9 mouse cellular contexts compared by ENCODE assay signal in genomic region chr16:87393813-87394548, GRCm38 (mm10). TPM values are rescaled to one million over a fixed set of nuclear protein-coding genes. Genes with fewer than 3 reads are reported as not detected.
A peak's percentile ranks its signal among the peaks of the same experiment; 100 is the strongest.
DNase-seq lines count a peak whose midpoint lies in the region; ATAC-seq and TF ChIP-seq lines count a peak whose summit lies in the region.
"Had no signal": no experiment of that assay in that cellular context is flagged by ENCODE, and none has a peak within 500 bp of the region (broad histone marks: within the 10 kb centered on the region; RNA-seq: fewer than 3 reads in every experiment).

No protein-coding gene starts in this region.

- no peak for TF ChIP-seq POLR2A in limb, embryonic 14.5 days (IDR thresholded peaks at IDR 0.05; ENCODE audit: borderline replicate concordance, extremely low read depth, insufficient read depth, insufficient read length)

- no peak overlapping the region for H3K4me2 ChIP-seq in heart, embryonic 13.5 days
- H3K4me2 ChIP-seq in kidney, embryonic 15.5 days: no peak overlapping the region
- H3K4me2 ChIP-seq in limb, embryonic 14.5 days (replicated peaks; ENCODE audit: low read depth, low read length, severe bottlenecking): no peak overlapping the region
- H3K4me2 ChIP-seq in stomach, postnatal 0 days (replicated peaks; ENCODE audit: low read depth): no peak overlapping the region
- H3K4me2 ChIP-seq: liver, embryonic 15.5 days had no signal

- peak; percentile 42; the same call in 1 of the 2 replicates for ATAC-seq in heart, embryonic 13.5 days (ENCODE audit: extremely low read depth, insufficient number of reproducible peaks, low FRiP score, low TSS enrichment)
- peak; percentile 84 for ATAC-seq in kidney, embryonic 15.5 days (replicated peaks; ENCODE audit: low FRiP score)
- ATAC-seq in limb, embryonic 14.5 days (ENCODE audit: low FRiP score, low read depth): peak; percentile 72
- peak; percentile 75 for ATAC-seq in stomach, postnatal 0 days (ENCODE audit: low FRiP score, low TSS enrichment)

- 0 out of 2 replicates have a peak overlapping the region, but pooled peaks have one; percentile 21 for H3K27ac ChIP-seq in heart, embryonic 13.5 days (replicated peaks)
- no peak overlapping the region for H3K27ac ChIP-seq in kidney, embryonic 15.5 days
- no peak overlapping the region for H3K27ac ChIP-seq in limb, embryonic 14.5 days (replicated peaks; ENCODE audit: low read depth, low read length)
- H3K27ac ChIP-seq in stomach, postnatal 0 days (replicated peaks): no peak overlapping the region
- H3K27ac ChIP-seq: liver, embryonic 15.5 days had no signal

- TF ChIP-seq EP300 in stomach, postnatal 0 days (optimal IDR thresholded peaks at IDR 0.05): no peak

- no peak overlapping the region for H3K4me3 ChIP-seq in E14TG2a.4 (replicated peaks; ENCODE audit: low read length)
- no peak overlapping the region for H3K4me3 ChIP-seq in heart, embryonic 13.5 days
- H3K4me3 ChIP-seq in kidney, embryonic 15.5 days (replicated peaks): no peak overlapping the region
- H3K4me3 ChIP-seq in limb, embryonic 14.5 days (replicated peaks; ENCODE audit: low read length): no peak overlapping the region
- no peak overlapping the region for H3K4me3 ChIP-seq in stomach, postnatal 0 days (ENCODE audit: low read depth, low read length)
- H3K4me3 ChIP-seq: liver, embryonic 15.5 days had no signal

- H3K27me3 ChIP-seq in E14TG2a.4 (ENCODE audit: insufficient read depth, low read length): no peaks in the 10 kb centered on the region
- H3K27me3 ChIP-seq in heart, embryonic 13.5 days (replicated peaks): no peaks in the 10 kb centered on the region
- no peaks in the 10 kb centered on the region for H3K27me3 ChIP-seq in kidney, embryonic 15.5 days
- no peaks in the 10 kb centered on the region for H3K27me3 ChIP-seq in limb, embryonic 14.5 days (ENCODE audit: control insufficient read depth, insufficient read depth, low read length)
- H3K27me3 ChIP-seq in stomach, postnatal 0 days (ENCODE audit: control insufficient read depth, insufficient read depth, low read length): no peaks in the 10 kb centered on the region
- H3K27me3 ChIP-seq: liver, embryonic 15.5 days had no signal

- peak; percentile 79 for TF ChIP-seq CTCF in E14TG2a.4 (conservative IDR thresholded peaks at IDR 0.05; ENCODE audit: low read length)
- peak; percentile 87 for TF ChIP-seq CTCF in stomach, postnatal 0 days (IDR thresholded peaks at IDR 0.05; ENCODE audit: low read depth)

- 37% methylated on average over 16 of the region's 16 CpGs for WGBS in heart, embryonic 13.5 days
- WGBS in kidney, embryonic 15.5 days: 50% methylated on average over 16 of the region's 16 CpGs
- 48% methylated on average over 16 of the region's 16 CpGs for WGBS in limb, embryonic 14.5 days
- 51% methylated on average over 16 of the region's 16 CpGs for WGBS in stomach, postnatal 0 days

- no peaks in the 10 kb centered on the region for H3K9me3 ChIP-seq in E14TG2a.4 (ENCODE audit: low read length)
- no peaks in the 10 kb centered on the region for H3K9me3 ChIP-seq in heart, embryonic 13.5 days
- no peaks in the 10 kb centered on the region for H3K9me3 ChIP-seq in kidney, embryonic 15.5 days (replicated peaks)
- H3K9me3 ChIP-seq in limb, embryonic 14.5 days (ENCODE audit: control insufficient read depth, low read length): no peaks in the 10 kb centered on the region
- no peaks in the 10 kb centered on the region for H3K9me3 ChIP-seq in stomach, postnatal 0 days (ENCODE audit: control insufficient read depth, low read length)
- H3K9me3 ChIP-seq: liver, embryonic 15.5 days had no signal

- H3K4me1 ChIP-seq in E14TG2a.4 (replicated peaks; ENCODE audit: low read depth, low read length): peaks cover 3% of the 10 kb centered on the region; the same call in 1 of the 2 replicates
- H3K4me1 ChIP-seq in heart, embryonic 13.5 days: no peaks in the 10 kb centered on the region; the same call in 1 of the 2 replicates
- no peaks in the 10 kb centered on the region for H3K4me1 ChIP-seq in kidney, embryonic 15.5 days
- no peaks in the 10 kb centered on the region for H3K4me1 ChIP-seq in limb, embryonic 14.5 days (ENCODE audit: control insufficient read depth, insufficient read depth, low read length)
- no peaks in the 10 kb centered on the region for H3K4me1 ChIP-seq in stomach, postnatal 0 days (replicated peaks; ENCODE audit: control insufficient read depth, insufficient read depth)
- H3K4me1 ChIP-seq: liver, embryonic 15.5 days had no signal

- peak; percentile 47 for DNase-seq in c-Kit-positive CD71-negative TER-119-negative erythroid progenitor cells, embryonic 14.5 days (ENCODE audit: low read depth)
- DNase-seq in fibroblast of lung, adult 2 months (ENCODE audit: low read depth): peak; percentile 50
- peak; percentile 84 for DNase-seq in limb, embryonic 14.5 days (ENCODE audit: low spot score)
- DNase-seq in naive thymus-derived CD4-positive, alpha-beta T cell, adult 2 months (ENCODE audit: low read depth): peak; percentile 65
- DNase-seq in stomach, postnatal 0 days (ENCODE audit: low spot score): peak; percentile 60

- peaks cover 74% of the 10 kb centered on the region for H3K36me3 ChIP-seq in E14TG2a.4 (ENCODE audit: insufficient read depth, low read length)
- peaks cover 77% of the 10 kb centered on the region for H3K36me3 ChIP-seq in heart, embryonic 13.5 days
- peaks cover 69% of the 10 kb centered on the region for H3K36me3 ChIP-seq in kidney, embryonic 15.5 days
- H3K36me3 ChIP-seq in limb, embryonic 14.5 days (ENCODE audit: control insufficient read depth, insufficient read depth, low read length): peaks cover 64% of the 10 kb centered on the region
- peaks cover 15% of the 10 kb centered on the region for H3K36me3 ChIP-seq in stomach, postnatal 0 days (ENCODE audit: control insufficient read depth, insufficient read depth, low read length)

- no peak overlapping the region for H3K9ac ChIP-seq in heart, embryonic 13.5 days
- H3K9ac ChIP-seq in kidney, embryonic 15.5 days: no peak overlapping the region
- H3K9ac ChIP-seq in limb, embryonic 14.5 days (ENCODE audit: low read depth, low read length, severe bottlenecking): no peak overlapping the region
- H3K9ac ChIP-seq in stomach, postnatal 0 days (ENCODE audit: low read length): no peak overlapping the region
- H3K9ac ChIP-seq: liver, embryonic 15.5 days had no signal

RNA-seq across cellular contexts. Expression of gene Ltn1, which starts 38.4 kb away (rescaled TPM):
- 16.4 and 17.5 TPM in 2 replicates for polyA plus RNA-seq in heart, embryonic 13.5 days (2015; fragmentation: Nextera tagmentation; extraction: Ambion mirVana)
- polyA plus RNA-seq in kidney, embryonic 15.5 days (2015; fragmentation: Nextera tagmentation; extraction: Ambion mirVana): 26.9 and 28.4 TPM in 2 replicates
- 15.9 and 16.3 TPM in 2 replicates for polyA plus RNA-seq in limb, embryonic 14.5 days (2012; rRNA removed)
- polyA plus RNA-seq in limb, embryonic 14.5 days (2014; fragmentation: Nextera tagmentation; extraction: Ambion mirVana): 28.5 and 28.8 TPM in 2 replicates
- 8.1 and 9.2 TPM in 2 replicates for polyA plus RNA-seq in stomach, postnatal 0 days (2015; fragmentation: Nextera tagmentation; extraction: Ambion mirVana)

RNA-seq across cellular contexts. Expression of gene N6amt1, which starts 40.0 kb away (rescaled TPM):
- 26.9 and 27.5 TPM in 2 replicates for polyA plus RNA-seq in heart, embryonic 13.5 days (2015; fragmentation: Nextera tagmentation; extraction: Ambion mirVana)
- 28.4 and 29.5 TPM in 2 replicates for polyA plus RNA-seq in kidney, embryonic 15.5 days (2015; fragmentation: Nextera tagmentation; extraction: Ambion mirVana)
- 22.6 and 25.7 TPM in 2 replicates for polyA plus RNA-seq in limb, embryonic 14.5 days (2012; rRNA removed)
- polyA plus RNA-seq in limb, embryonic 14.5 days (2014; fragmentation: Nextera tagmentation; extraction: Ambion mirVana): 24.1 and 24.6 TPM in 2 replicates
- polyA plus RNA-seq in stomach, postnatal 0 days (2015; fragmentation: Nextera tagmentation; extraction: Ambion mirVana): 19.9 and 20.1 TPM in 2 replicates

RNA-seq across cellular contexts. Expression of gene Rwdd2b, which starts 46.4 kb away (rescaled TPM):
- 11.0 and 12.2 TPM in 2 replicates for polyA plus RNA-seq in heart, embryonic 13.5 days (2015; fragmentation: Nextera tagmentation; extraction: Ambion mirVana)
- 12.3 and 13.2 TPM in 2 replicates for polyA plus RNA-seq in kidney, embryonic 15.5 days (2015; fragmentation: Nextera tagmentation; extraction: Ambion mirVana)
- 6.5 and 7.5 TPM in 2 replicates for polyA plus RNA-seq in limb, embryonic 14.5 days (2012; rRNA removed)
- 8.5 and 9.7 TPM in 2 replicates for polyA plus RNA-seq in limb, embryonic 14.5 days (2014; fragmentation: Nextera tagmentation; extraction: Ambion mirVana)
- 6.9 and 7.5 TPM in 2 replicates for polyA plus RNA-seq in stomach, postnatal 0 days (2015; fragmentation: Nextera tagmentation; extraction: Ambion mirVana)
